Mouse (Mus musculus): Measurements from ENCODE around the gene Npepps. TPM values are rescaled to one million over a fixed set of nuclear protein-coding genes. Genes with fewer than 3 reads are reported as not detected.

Npepps gene
- polyA plus RNA-seq, 1 experiment from 2014 or later = 122 TPM

DNA sequence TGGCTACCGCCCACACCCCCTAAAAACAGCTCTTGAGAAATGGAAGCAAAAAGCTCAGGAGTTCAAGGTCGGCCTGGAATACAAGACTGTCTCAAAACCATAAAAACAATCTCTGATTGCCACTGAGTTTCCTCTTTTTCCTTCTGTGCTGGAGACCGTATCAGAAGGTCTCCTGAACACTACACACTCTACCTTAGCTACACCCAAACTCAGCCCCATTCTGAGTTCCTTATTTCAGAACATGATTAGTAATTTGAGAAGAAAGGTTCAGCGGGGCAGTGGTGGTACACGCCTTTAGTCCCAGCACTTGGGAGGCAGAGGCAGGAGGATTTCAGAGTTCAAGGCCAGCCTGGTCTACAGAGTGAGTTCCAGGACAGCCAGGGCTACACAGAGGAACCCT is 99.4 kb downstream of the Npepps start:
- ATAC-seq (replicated peaks; ENCODE audit: low FRiP score) (no peak), DNase-seq (ENCODE audit: low spot score) (no peak)
- Histone ChIP-seq H3K9me3 (ENCODE audit: control insufficient read depth, low read length) (no peaks in the 10 kb centered on the region), H3K4me3 (ENCODE audit: low read depth, low read length) (no peak overlapping the region), H3K4me1 (replicated peaks; ENCODE audit: control insufficient read depth, insufficient read depth, low read length) (peaks cover 2% of the 10 kb centered on the region), H3K27me3 (ENCODE audit: control insufficient read depth, insufficient read depth, low read length) (no peaks in the 10 kb centered on the region), H3K27ac (ENCODE audit: low read depth, low read length) (no peak overlapping the region), H3K36me3 (ENCODE audit: control insufficient read depth, insufficient read depth, low read length) (peaks cover 43% of the 10 kb centered on the region), H3K4me2 (ENCODE audit: low read depth, low read length, severe bottlenecking) (no peak overlapping the region), H3K9ac (ENCODE audit: low read length) (no peak overlapping the region)
- 89% methylated on average over 5 of the region's 5 CpGs for WGBS

DNA sequence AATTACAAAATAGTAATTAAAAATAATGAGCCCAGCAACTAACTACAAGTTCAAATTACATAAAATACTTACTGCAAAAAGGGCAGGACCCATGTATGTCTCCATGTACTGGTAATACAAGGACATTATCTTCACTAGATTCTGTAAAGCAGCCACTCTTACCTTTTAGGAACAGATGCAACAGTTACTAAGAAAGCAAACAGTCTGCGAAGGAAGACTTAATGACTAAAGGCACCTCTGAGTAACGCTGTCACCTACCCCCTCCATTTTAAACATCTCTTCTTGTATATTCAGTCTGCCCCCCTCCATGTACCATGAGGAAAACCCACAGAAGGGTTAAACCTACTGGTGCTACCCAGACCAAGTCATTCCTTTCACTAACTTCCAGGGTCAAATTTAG is 102.2 kb downstream of the Npepps start:
- no peaks in the 10 kb centered on the region for H3K4me1 ChIP-seq (replicated peaks; ENCODE audit: control insufficient read depth, insufficient read depth, low read length)
- ATAC-seq (replicated peaks; ENCODE audit: low FRiP score) = no peak
- H3K27ac ChIP-seq (ENCODE audit: low read depth, low read length) = no peak overlapping the region
- no peak for DNase-seq (ENCODE audit: low spot score)
- no peak overlapping the region for H3K4me2 ChIP-seq (ENCODE audit: low read depth, low read length, severe bottlenecking)
- no peaks in the 10 kb centered on the region for H3K9me3 ChIP-seq (ENCODE audit: control insufficient read depth, low read length)
- no peaks in the 10 kb centered on the region for H3K27me3 ChIP-seq (ENCODE audit: control insufficient read depth, insufficient read depth, low read length)
- 91% methylated on average over 2 of the region's 2 CpGs for WGBS
- no peak overlapping the region for H3K9ac ChIP-seq (ENCODE audit: low read length)
- H3K36me3 ChIP-seq (ENCODE audit: control insufficient read depth, insufficient read depth, low read length) = peaks cover 47% of the 10 kb centered on the region
- no peak overlapping the region for H3K4me3 ChIP-seq (ENCODE audit: low read depth, low read length)

DNA sequence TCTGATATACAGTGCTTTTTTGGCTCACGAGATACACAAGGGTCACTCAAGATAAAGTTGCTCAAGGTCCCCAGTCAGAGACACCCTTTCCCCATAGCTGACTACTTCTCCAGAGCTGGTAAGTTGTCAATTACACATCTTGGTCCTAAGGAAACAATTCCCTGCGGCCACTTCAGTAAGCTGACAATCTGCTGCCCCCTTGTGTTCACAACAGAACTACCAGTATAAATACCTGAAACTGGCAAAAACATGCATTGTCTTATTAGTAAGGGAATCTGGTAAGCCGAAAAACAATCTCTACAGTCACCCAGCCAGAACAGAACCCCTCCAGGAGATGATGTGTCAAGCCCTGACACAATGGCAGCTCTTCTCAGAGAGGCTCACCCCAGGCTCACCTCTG is 103.6 kb downstream of the Npepps start:
- H3K4me2 ChIP-seq (ENCODE audit: low read depth, low read length, severe bottlenecking) = no peak overlapping the region
- H3K9ac ChIP-seq (ENCODE audit: low read length) = no peak overlapping the region
- no peaks in the 10 kb centered on the region for H3K27me3 ChIP-seq (ENCODE audit: control insufficient read depth, insufficient read depth, low read length)
- no peaks in the 10 kb centered on the region for H3K4me1 ChIP-seq (replicated peaks; ENCODE audit: control insufficient read depth, insufficient read depth, low read length)
- H3K4me3 ChIP-seq (ENCODE audit: low read depth, low read length) = no peak overlapping the region
- H3K9me3 ChIP-seq (ENCODE audit: control insufficient read depth, low read length) = no peaks in the 10 kb centered on the region
- WGBS = 63% methylated on average over 3 of the region's 3 CpGs
- no peak overlapping the region for H3K27ac ChIP-seq (ENCODE audit: low read depth, low read length)
- DNase-seq (ENCODE audit: low spot score) (no peak), ATAC-seq (replicated peaks; ENCODE audit: low FRiP score) (no peak)
- H3K36me3 ChIP-seq (ENCODE audit: control insufficient read depth, insufficient read depth, low read length) = peaks cover 45% of the 10 kb centered on the region

DNA sequence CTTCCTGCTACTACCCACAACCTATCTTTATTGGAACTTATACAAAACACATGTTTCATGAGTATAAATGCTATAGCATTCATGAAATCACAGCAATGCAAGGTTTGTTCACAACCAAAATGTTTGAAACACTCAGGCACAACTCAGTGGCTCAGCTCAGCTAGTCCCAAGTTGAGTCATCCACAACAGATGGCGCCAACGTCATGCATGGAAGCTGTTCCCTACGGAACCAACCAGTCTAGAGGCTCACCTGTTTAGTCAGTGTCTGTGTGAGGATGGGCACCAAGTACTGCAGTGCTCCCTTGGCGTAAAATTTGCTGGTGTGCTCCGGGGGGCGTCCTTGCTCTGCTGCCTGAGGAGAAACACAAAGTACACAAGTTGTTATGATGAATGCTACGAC is 104.9 kb downstream of the Npepps start:
- Histone ChIP-seq H3K27me3 (ENCODE audit: control insufficient read depth, insufficient read depth, low read length) (no peaks in the 10 kb centered on the region), H3K9me3 (ENCODE audit: control insufficient read depth, low read length) (no peaks in the 10 kb centered on the region), H3K4me2 (ENCODE audit: low read depth, low read length, severe bottlenecking) (no peak overlapping the region), H3K9ac (ENCODE audit: low read length) (no peak overlapping the region), H3K4me1 (replicated peaks; ENCODE audit: control insufficient read depth, insufficient read depth, low read length) (no peaks in the 10 kb centered on the region), H3K27ac (ENCODE audit: low read depth, low read length) (no peak overlapping the region), H3K4me3 (ENCODE audit: low read depth, low read length) (no peak overlapping the region), H3K36me3 (ENCODE audit: control insufficient read depth, insufficient read depth, low read length) (peaks cover 45% of the 10 kb centered on the region)
- DNase-seq (ENCODE audit: low spot score) (no peak), ATAC-seq (replicated peaks; ENCODE audit: low FRiP score) (no peak)
- WGBS = 95% methylated on average over 7 of the region's 7 CpGs

DNA sequence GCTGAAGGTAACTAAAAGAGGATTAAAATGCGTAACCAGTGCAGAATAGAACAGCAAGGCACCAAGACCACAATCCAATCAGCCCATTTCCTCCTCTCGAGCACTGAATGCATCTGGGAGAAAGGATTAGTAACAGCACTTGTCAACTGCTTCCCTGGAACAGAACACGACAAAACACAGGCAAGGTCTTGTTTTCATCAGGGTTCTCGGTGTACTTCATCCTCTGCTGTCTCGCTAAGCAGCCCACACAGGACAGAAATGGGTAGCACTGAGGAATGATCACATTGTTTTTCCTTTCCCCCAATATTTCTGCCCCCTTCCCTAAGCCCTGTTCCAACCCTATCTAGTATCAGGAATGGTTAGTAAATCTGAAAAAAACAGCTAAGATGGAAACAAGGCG is 120.1 kb downstream of the Npepps start:
- Histone ChIP-seq H3K4me2 (ENCODE audit: low read depth, low read length, severe bottlenecking) (no peak overlapping the region), H3K36me3 (ENCODE audit: control insufficient read depth, insufficient read depth, low read length) (peaks cover 28% of the 10 kb centered on the region), H3K4me1 (replicated peaks; ENCODE audit: control insufficient read depth, insufficient read depth, low read length) (no peaks in the 10 kb centered on the region), H3K4me3 (ENCODE audit: low read depth, low read length) (no peak overlapping the region), H3K9me3 (ENCODE audit: control insufficient read depth, low read length) (no peaks in the 10 kb centered on the region), H3K9ac (ENCODE audit: low read length) (no peak overlapping the region), H3K27me3 (ENCODE audit: control insufficient read depth, insufficient read depth, low read length) (no peaks in the 10 kb centered on the region), H3K27ac (ENCODE audit: low read depth, low read length) (no peak overlapping the region)
- no peak for DNase-seq (ENCODE audit: low spot score)
- ATAC-seq (replicated peaks; ENCODE audit: low FRiP score) = no peak
- 70% methylated on average over 6 of the region's 6 CpGs for WGBS

DNA sequence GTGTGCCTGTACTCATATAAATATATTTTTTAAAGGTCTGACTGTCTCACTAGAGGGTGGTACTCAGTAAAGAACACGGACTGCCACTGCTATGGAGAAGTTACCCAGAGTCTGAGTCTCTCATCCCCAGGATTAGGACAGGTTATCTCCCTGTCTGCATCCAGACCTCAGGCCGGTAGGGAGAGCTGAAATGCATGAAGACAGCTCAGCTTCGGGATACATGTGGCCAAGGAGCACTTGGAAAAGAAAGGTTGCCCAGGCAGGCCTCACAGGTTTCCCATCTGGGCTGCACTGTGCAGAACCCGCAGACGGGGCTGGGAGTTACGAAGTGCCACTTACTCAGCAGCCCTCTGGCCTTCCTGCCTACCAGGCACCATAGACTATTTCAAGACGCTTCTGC is 123.4 kb downstream of the Npepps start:
- Histone ChIP-seq H3K4me1 (replicated peaks; ENCODE audit: control insufficient read depth, insufficient read depth, low read length) (peaks cover 8% of the 10 kb centered on the region), H3K4me3 (ENCODE audit: low read depth, low read length) (no peak overlapping the region), H3K9ac (ENCODE audit: low read length) (no peak overlapping the region), H3K9me3 (ENCODE audit: control insufficient read depth, low read length) (no peaks in the 10 kb centered on the region), H3K27ac (ENCODE audit: low read depth, low read length) (no peak overlapping the region), H3K4me2 (ENCODE audit: low read depth, low read length, severe bottlenecking) (no peak overlapping the region), H3K27me3 (ENCODE audit: control insufficient read depth, insufficient read depth, low read length) (no peaks in the 10 kb centered on the region), H3K36me3 (ENCODE audit: control insufficient read depth, insufficient read depth, low read length) (peaks cover 9% of the 10 kb centered on the region)
- DNase-seq (ENCODE audit: low spot score) = no peak
- WGBS = 79% methylated on average over 7 of the region's 7 CpGs
- ATAC-seq (replicated peaks; ENCODE audit: low FRiP score) = no peak

Other genes starting within 250 kb of the Npepps start
- 3.8 and 4.2 TPM in 2 replicates for gene Lrrc46, start 239.2 kb downstream of the Npepps start, polyA plus RNA-seq (2014; fragmentation: Nextera tagmentation; extraction: Ambion mirVana)
- gene Mrpl10, start 239.1 kb downstream of the Npepps start, polyA plus RNA-seq (2014; fragmentation: Nextera tagmentation; extraction: Ambion mirVana) = 76.4 and 76.6 TPM in 2 replicates
- 6.7 and 7.7 TPM in 2 replicates for gene Osbpl7, start 230.0 kb downstream of the Npepps start, polyA plus RNA-seq (2014; fragmentation: Nextera tagmentation; extraction: Ambion mirVana)
- gene Tbx21, start 165.3 kb downstream of the Npepps start, polyA plus RNA-seq (2014; fragmentation: Nextera tagmentation; extraction: Ambion mirVana) = 0.17 and 0.21 TPM in 2 replicates
- gene Tbkbp1, start 129.1 kb downstream of the Npepps start, polyA plus RNA-seq (2014; fragmentation: Nextera tagmentation; extraction: Ambion mirVana) = 5.4 and 6.7 TPM in 2 replicates
- gene Kpnb1, start 92.8 kb downstream of the Npepps start, polyA plus RNA-seq (2014; fragmentation: Nextera tagmentation; extraction: Ambion mirVana) = 114 TPM in 2 replicates
- 55.9 and 59.9 TPM in 2 replicates for gene Mrpl45, start 35.1 kb upstream of the Npepps start, polyA plus RNA-seq (2014; fragmentation: Nextera tagmentation; extraction: Ambion mirVana)
- gene Gpr179, start 71.4 kb upstream of the Npepps start, polyA plus RNA-seq (2014; fragmentation: Nextera tagmentation; extraction: Ambion mirVana) = 0.03 TPM in 2 replicates
- 4.3 and 4.5 TPM in 2 replicates for gene Socs7, start 81.9 kb upstream of the Npepps start, polyA plus RNA-seq (2014; fragmentation: Nextera tagmentation; extraction: Ambion mirVana)
- gene Arhgap23, start 134.9 kb upstream of the Npepps start, polyA plus RNA-seq (2014; fragmentation: Nextera tagmentation; extraction: Ambion mirVana) = 3.2 and 4.8 TPM in 2 replicates
- gene 4933428G20Rik, start 219.7 kb upstream of the Npepps start, polyA plus RNA-seq (2014; fragmentation: Nextera tagmentation; extraction: Ambion mirVana) = 0.17 TPM in 1 of 2 replicates, not detected in the other